31 mouse cellular contexts compared by ENCODE assay signal in the genomic region with DNA sequence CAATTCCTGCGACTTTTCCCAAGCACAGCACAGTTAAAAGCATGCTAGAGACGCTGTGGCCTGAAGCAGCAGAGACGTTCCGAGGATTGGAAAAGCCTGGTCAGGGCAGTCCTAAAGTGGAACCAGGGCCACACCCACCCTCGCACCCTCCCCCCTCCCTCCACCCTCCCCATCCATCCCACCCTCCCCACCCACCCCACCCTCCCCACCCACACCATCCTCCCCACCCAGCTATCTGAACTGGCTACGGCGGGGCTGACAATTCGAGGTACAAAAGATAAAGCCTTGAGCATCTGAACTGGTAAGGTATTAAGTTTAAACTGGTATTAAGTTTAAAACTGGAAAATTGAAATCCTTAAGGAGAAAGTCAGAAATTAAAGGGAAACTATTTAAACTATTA. TPM values are rescaled to one million over a fixed set of nuclear protein-coding genes. Genes with fewer than 3 reads are reported as not detected.
DNase-seq lines count a peak whose midpoint lies in the region; ATAC-seq and TF ChIP-seq lines count a peak whose summit lies in the region.
"Had no signal": no experiment of that assay in that cellular context is flagged by ENCODE, and none has a peak within 500 bp of the region (broad histone marks: within the 10 kb centered on the region; RNA-seq: fewer than 3 reads in every experiment).

No protein-coding gene starts in this region.

- H3K9me3 ChIP-seq in kidney, postnatal 0 days (replicated peaks; ENCODE audit: low read length): no peaks in the 10 kb centered on the region
- no peaks in the 10 kb centered on the region for H3K9me3 ChIP-seq in limb, embryonic 10.5 days (replicated peaks)
- H3K9me3 ChIP-seq in liver, embryonic 15.5 days (replicated peaks): no peaks in the 10 kb centered on the region
- H3K9me3 ChIP-seq: embryonic facial prominence, embryonic 13.5 days; forebrain, embryonic 15.5 days; heart, embryonic 15.5 days; midbrain, embryonic 13.5 days had no signal

- 71% methylated on average over 8 of the region's 8 CpGs for WGBS in kidney, postnatal 0 days
- WGBS in limb, embryonic 10.5 days: 74% methylated on average over 8 of the region's 8 CpGs
- 30% methylated on average over 8 of the region's 8 CpGs for WGBS in liver, embryonic 15.5 days (ENCODE audit: insufficient replicate concordance)
- 71% methylated on average over 8 of the region's 8 CpGs for WGBS in kidney, adult 2 months

- no peak overlapping the region for H3K9ac ChIP-seq in kidney, postnatal 0 days (ENCODE audit: low read depth, low read length)
- peak overlapping the region; percentile 26; the same call in 1 of the 2 replicates for H3K9ac ChIP-seq in liver, embryonic 15.5 days
- H3K9ac ChIP-seq: embryonic facial prominence, embryonic 13.5 days; forebrain, embryonic 15.5 days; heart, embryonic 15.5 days; midbrain, embryonic 13.5 days had no signal

- no peaks in the 10 kb centered on the region for H3K4me1 ChIP-seq in kidney, postnatal 0 days (replicated peaks; ENCODE audit: insufficient read depth, low read length)
- H3K4me1 ChIP-seq in limb, embryonic 10.5 days: no peaks in the 10 kb centered on the region
- H3K4me1 ChIP-seq in liver, embryonic 15.5 days (replicated peaks): peaks cover 41% of the 10 kb centered on the region
- no peaks in the 10 kb centered on the region for H3K4me1 ChIP-seq in kidney, adult 2 months (ENCODE audit: control insufficient read depth, insufficient read depth, low read length)
- H3K4me1 ChIP-seq: embryonic facial prominence, embryonic 13.5 days; forebrain, embryonic 15.5 days; heart, embryonic 15.5 days; midbrain, embryonic 13.5 days had no signal

- H3K27me3 ChIP-seq in kidney, postnatal 0 days (ENCODE audit: insufficient read depth, low read length): no peaks in the 10 kb centered on the region
- peaks cover 10% of the 10 kb centered on the region; the same call in 1 of the 2 replicates for H3K27me3 ChIP-seq in limb, embryonic 10.5 days (ENCODE audit: low read depth, poor library complexity, severe bottlenecking)
- H3K27me3 ChIP-seq in liver, embryonic 15.5 days: 0 out of 2 replicates have a peak, but pooled peaks cover 8% of the 10 kb centered on the region
- no peaks in the 10 kb centered on the region for H3K27me3 ChIP-seq in kidney, adult 2 months (replicated peaks; ENCODE audit: control insufficient read depth, insufficient read depth, low read length)
- H3K27me3 ChIP-seq: embryonic facial prominence, embryonic 13.5 days; forebrain, embryonic 15.5 days had no signal

- H3K4me3 ChIP-seq in kidney, postnatal 0 days (replicated peaks; ENCODE audit: low read depth, low read length): no peak overlapping the region
- no peak overlapping the region for H3K4me3 ChIP-seq in limb, embryonic 10.5 days
- H3K4me3 ChIP-seq in liver, embryonic 15.5 days (replicated peaks): peak overlapping the region; percentile 28; the same call in 1 of the 2 replicates
- H3K4me3 ChIP-seq in kidney, adult 2 months (ENCODE audit: insufficient read depth, low read depth, low read length): no peak overlapping the region
- H3K4me3 ChIP-seq: embryonic facial prominence, embryonic 13.5 days; forebrain, embryonic 15.5 days; heart, embryonic 15.5 days; midbrain, embryonic 13.5 days had no signal

- H3K36me3 ChIP-seq in kidney, postnatal 0 days (ENCODE audit: insufficient read depth, low read length): no peaks in the 10 kb centered on the region
- no peaks in the 10 kb centered on the region for H3K36me3 ChIP-seq in limb, embryonic 10.5 days
- H3K36me3 ChIP-seq in liver, embryonic 15.5 days (replicated peaks): no peaks in the 10 kb centered on the region
- H3K36me3 ChIP-seq in kidney, adult 2 months (ENCODE audit: control insufficient read depth, insufficient read depth, low read length): no peaks in the 10 kb centered on the region
- H3K36me3 ChIP-seq: embryonic facial prominence, embryonic 13.5 days; forebrain, embryonic 15.5 days; heart, embryonic 15.5 days; midbrain, embryonic 13.5 days had no signal

- no peak for TF ChIP-seq POLR2A in kidney, adult 2 months (IDR thresholded peaks at IDR 0.05; ENCODE audit: low read depth, low read length)

- H3K4me2 ChIP-seq in kidney, postnatal 0 days (ENCODE audit: low read length): no peak overlapping the region
- peak overlapping the region; percentile 63 for H3K4me2 ChIP-seq in liver, embryonic 15.5 days
- H3K4me2 ChIP-seq: embryonic facial prominence, embryonic 13.5 days; forebrain, embryonic 15.5 days; heart, embryonic 15.5 days; midbrain, embryonic 13.5 days had no signal

- DNase-seq in kidney, postnatal 0 days (ENCODE audit: low spot score): peak; percentile 27
- no peak for DNase-seq in kidney, postnatal 10 days
- peak; percentile 67 for DNase-seq in c-Kit-positive CD71-positive TER-119-positive erythroid progenitor cells, embryonic 14.5 days (ENCODE audit: low spot score)
- peak; percentile 19 for DNase-seq in limb, embryonic 10.5 days (ENCODE audit: low spot score)
- no peak for DNase-seq in layer of hippocampus, postnatal 36 days
- DNase-seq in layer of hippocampus, adult 11-12 months (ENCODE audit: low spot score): no peak
- no peak for DNase-seq in kidney, adult 2 months
- DNase-seq: adrenal gland, postnatal 10 days; cerebellum, adult 11 months; cerebellum, postnatal 25 days; gastrocnemius, postnatal 14 days; heart, adult 18-20 months; kidney, adult 11 months; lung, adult 18-20 months; lung, postnatal 14 days; thymus, postnatal 25 days had no signal

- TF ChIP-seq CTCF in kidney, postnatal 0 days (IDR thresholded peaks at IDR 0.05; ENCODE audit: low read depth): no peak
- TF ChIP-seq CTCF in kidney, adult 2 months (conservative IDR thresholded peaks at IDR 0.05; ENCODE audit: insufficient read depth, insufficient read length, low read depth, low read length): no peak

- no peak for ATAC-seq in kidney, postnatal 0 days (replicated peaks; ENCODE audit: low FRiP score, low read depth)
- peak; percentile 91 for ATAC-seq in liver, embryonic 15.5 days (ENCODE audit: insufficient read depth)
- ATAC-seq: forebrain, embryonic 15.5 days; hindbrain, postnatal 0 days; midbrain, embryonic 13.5 days had no signal

- no peak overlapping the region for H3K27ac ChIP-seq in kidney, postnatal 0 days
- no peak overlapping the region for H3K27ac ChIP-seq in limb, embryonic 10.5 days
- peak overlapping the region; percentile 91 for H3K27ac ChIP-seq in liver, embryonic 15.5 days (replicated peaks)
- no peak overlapping the region for H3K27ac ChIP-seq in kidney, adult 2 months (ENCODE audit: insufficient read depth, low read depth, low read length)
- H3K27ac ChIP-seq: embryonic facial prominence, embryonic 13.5 days; forebrain, embryonic 15.5 days; heart, embryonic 15.5 days; hindbrain, postnatal 0 days; midbrain, embryonic 13.5 days had no signal

RNA-seq across cellular contexts. Expression of gene Neu3, which starts 24.7 kb away (rescaled TPM):
- 2.5 and 2.6 TPM in 2 replicates for polyA plus RNA-seq in kidney, postnatal 0 days (2015; fragmentation: Nextera tagmentation; extraction: Ambion mirVana)
- polyA plus RNA-seq in limb, embryonic 10.5 days (2016; fragmentation: Nextera tagmentation; extraction: Ambion mirVana): 1.1 and 2.2 TPM in 2 replicates
- polyA plus RNA-seq in liver, embryonic 15.5 days (2015; fragmentation: Nextera tagmentation; extraction: Ambion mirVana): 4.9 and 5.4 TPM in 2 replicates
- total RNA-seq in layer of hippocampus, postnatal 36 days (2021): 1 to 10 TPM; 2.4 to 2.7 TPM
- polyA plus RNA-seq in kidney, adult 2 months (2012; rRNA removed): 1.9 and 2.2 TPM in 2 replicates
- total RNA-seq: monocyte, adult 5-6 weeks had no signal

RNA-seq across cellular contexts. Expression of gene Olfr521, which starts 40.2 kb away (rescaled TPM):
- polyA plus RNA-seq in kidney, postnatal 0 days (2015; fragmentation: Nextera tagmentation; extraction: Ambion mirVana): not detected in 2 replicates
- polyA plus RNA-seq in limb, embryonic 10.5 days (2016; fragmentation: Nextera tagmentation; extraction: Ambion mirVana): not detected in 2 replicates
- not detected in 2 replicates for polyA plus RNA-seq in liver, embryonic 15.5 days (2015; fragmentation: Nextera tagmentation; extraction: Ambion mirVana)
- not detected for total RNA-seq in layer of hippocampus, postnatal 36 days (2021)
- polyA plus RNA-seq in kidney, adult 2 months (2012; rRNA removed): not detected in 2 replicates
- total RNA-seq: adrenal gland, postnatal 10 days; gastrocnemius, postnatal 14 days; heart, adult 18-20 months; hindbrain, postnatal 0 days; layer of hippocampus, adult 18-20 months; layer of hippocampus, postnatal 14 days; megakaryocyte, adult 5-6 weeks; monocyte, adult 5-6 weeks; neutrophil, adult 5-6 weeks had no signal
- polyA plus RNA-seq: C2C12; embryonic facial prominence, embryonic 13.5 days; forebrain, embryonic 15.5 days; heart, embryonic 15.5 days; hindbrain, embryonic 11.5 days; hindbrain, postnatal 0 days; kidney, embryonic 16.5 days; limb, embryonic 11.5 days; midbrain, embryonic 13.5 days had no signal

RNA-seq across cellular contexts. Expression of gene Xrra1, which starts 55.4 kb away (rescaled TPM):
- polyA plus RNA-seq in kidney, postnatal 0 days (2015; fragmentation: Nextera tagmentation; extraction: Ambion mirVana): 0.20 TPM in 2 replicates
- 0.31 and 0.35 TPM in 2 replicates for polyA plus RNA-seq in limb, embryonic 10.5 days (2016; fragmentation: Nextera tagmentation; extraction: Ambion mirVana)
- polyA plus RNA-seq in liver, embryonic 15.5 days (2015; fragmentation: Nextera tagmentation; extraction: Ambion mirVana): not detected in 2 replicates
- 1 to 10 TPM in 1 of 2 experiments, under 1 TPM in 1; 0.72 to 1.3 TPM for total RNA-seq in layer of hippocampus, postnatal 36 days (2021)
- 0.22 and 0.24 TPM in 2 replicates for polyA plus RNA-seq in kidney, adult 2 months (2012; rRNA removed)
- total RNA-seq: neutrophil, adult 5-6 weeks had no signal

RNA-seq across cellular contexts. Expression of gene Spcs2, which starts 59.7 kb away (rescaled TPM):
- 340 and 344 TPM in 2 replicates for polyA plus RNA-seq in kidney, postnatal 0 days (2015; fragmentation: Nextera tagmentation; extraction: Ambion mirVana)
- 348 and 375 TPM in 2 replicates for polyA plus RNA-seq in limb, embryonic 10.5 days (2016; fragmentation: Nextera tagmentation; extraction: Ambion mirVana)
- polyA plus RNA-seq in liver, embryonic 15.5 days (2015; fragmentation: Nextera tagmentation; extraction: Ambion mirVana): 169 and 193 TPM in 2 replicates
- total RNA-seq in layer of hippocampus, postnatal 36 days (2021): 100 to 1,000 TPM; 103 to 106 TPM
- polyA plus RNA-seq in kidney, adult 2 months (2012; rRNA removed): 26.8 and 39.7 TPM in 2 replicates

Comparison
In these comparisons a context has a peak if more than half of its experiments do, and no peak if none do; other contexts are left out.
1. DNase-seq: peak in kidney, postnatal 0 days (single experiment), c-Kit-positive CD71-positive TER-119-positive erythroid progenitor cells, embryonic 14.5 days (single experiment) and limb, embryonic 10.5 days (single experiment); none in kidney, postnatal 10 days (single experiment), layer of hippocampus, postnatal 36 days (0 of 2), layer of hippocampus, adult 11-12 months (single experiment) and kidney, adult 2 months (single experiment).